Mouse (Mus musculus): Measurements from ENCODE around the gene Tedc1.

Gene Tedc1

GRCm38 (mm10) chr12:113207737-113208136 is 51.5 kb downstream of the Tedc1 start:
- no peak for DNase-seq

- DNase-seq = no peak
These were observed 54.6 kb downstream of the Tedc1 start for GRCm38 (mm10) chr12:113210586-113211378.

- no peak for DNase-seq
These were observed 55.6 kb downstream of the Tedc1 start for GRCm38 (mm10) chr12:113211772-113212171.

GRCm38 (mm10) chr12:113212326-113212924 is 56.2 kb downstream of the Tedc1 start:
- no peak for DNase-seq

GRCm38 (mm10) chr12:113213226-113213625 is 57.0 kb downstream of the Tedc1 start:
- DNase-seq = no peak

GRCm38 (mm10) chr12:113214072-113214808 is 58.0 kb downstream of the Tedc1 start:
- no peak for DNase-seq

GRCm38 (mm10) chr12:113214972-113215666 is 58.9 kb downstream of the Tedc1 start:
- DNase-seq = no peak

Data from kidney, postnatal 14 days (tissue).